Mouse (Mus musculus) small intestine, adult 2 months (tissue): ENCODE results near the gene Leo1.

Source experiments
- CTCF ChIP-seq: fragments of 200-500 bp; IDR thresholded peaks from 2 replicates; pipeline ENCODE4 v1.5.1; 2012; ENCODE audit warnings: low read depth, mild to moderate bottlenecking, control low read depth, inconsistent platforms, low read length, moderate library complexity, mixed read lengths; ENCODE audit not compliant: insufficient replicate concordance, insufficient read length; ENCODE audit errors: extremely low read depth
- POLR2A ChIP-seq: fragments of 200-500 bp; IDR thresholded peaks from 2 replicates; pipeline ENCODE4 v1.6.1; 2012; ENCODE audit warnings: low read depth, mild to moderate bottlenecking, control low read depth, inconsistent platforms, low read length, moderate library complexity

- TF ChIP-seq CTCF = no peak
- TF ChIP-seq POLR2A = no peak
Observed at GRCm38 (mm10) chr9:75463050-75463660, 21.8 kb downstream of the Leo1 start.
